Mouse (Mus musculus): ENCODE measurements around the gene Fam208b.

DNA sequence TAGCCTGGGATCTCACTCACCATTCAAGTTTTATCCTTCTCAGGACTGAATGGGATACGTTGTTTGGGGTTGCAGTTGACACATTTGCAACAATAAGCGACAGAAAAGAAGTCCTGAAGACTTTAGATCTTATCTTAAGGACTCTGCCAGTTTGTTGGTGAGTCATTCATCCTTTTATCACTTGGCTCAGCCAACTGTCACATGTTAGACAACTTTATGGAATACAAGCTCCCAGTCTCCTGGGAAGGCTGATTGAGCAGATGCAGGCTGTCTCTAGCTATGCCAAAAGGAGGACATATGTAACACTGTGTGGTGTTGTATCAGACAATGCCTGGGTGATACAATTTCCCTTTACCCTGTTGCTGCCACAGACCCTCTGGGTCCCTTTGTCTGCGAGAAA lies 80.5 kb downstream of the Fam208b start:
- TF ChIP-seq CTCF (IDR thresholded peaks at IDR 0.05; ENCODE audit: borderline replicate concordance, extremely low read depth, insufficient read depth, insufficient read length) = no peak
- TF ChIP-seq POLR2A (IDR thresholded peaks at IDR 0.05; ENCODE audit: borderline replicate concordance, extremely low read depth, insufficient read depth, insufficient read length, poor library complexity, severe bottlenecking) = no peak
